21 mouse cellular contexts compared by ENCODE assay signal in the genomic region with DNA sequence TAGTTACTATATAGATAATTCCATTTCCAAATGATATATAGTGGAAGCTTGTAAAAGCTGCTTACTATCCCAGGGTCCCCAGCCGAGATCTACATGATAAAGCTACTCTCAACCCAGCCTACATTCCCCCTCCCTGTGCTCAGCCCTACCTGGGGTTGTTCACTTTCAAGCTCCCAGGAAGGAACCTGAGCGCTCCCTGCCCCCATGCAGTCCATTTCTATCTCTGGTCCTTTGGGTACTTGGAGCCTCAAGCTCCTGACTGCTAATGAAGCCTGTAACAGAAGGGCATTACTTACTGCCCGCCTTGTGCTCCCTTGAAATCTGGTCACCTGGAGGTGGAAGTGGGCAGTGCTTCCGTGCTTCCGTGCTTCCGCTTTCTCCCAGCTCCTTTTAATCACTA. TPM values are rescaled to one million over a fixed set of nuclear protein-coding genes. Genes with fewer than 3 reads are reported as not detected.
A peak's percentile ranks its signal among the peaks of the same experiment; 100 is the strongest.
DNase-seq lines count a peak whose midpoint lies in the region; ATAC-seq and TF ChIP-seq lines count a peak whose summit lies in the region.
"Had no signal": no experiment of that assay in that cellular context is flagged by ENCODE, and none has a peak within 500 bp of the region (broad histone marks: within the 10 kb centered on the region; RNA-seq: fewer than 3 reads in every experiment).

No protein-coding gene starts in this region.

- no peak overlapping the region for H3K4me3 ChIP-seq in kidney, embryonic 15.5 days (replicated peaks)
- no peak overlapping the region for H3K4me3 ChIP-seq in lung, postnatal 0 days (ENCODE audit: low read depth, low read length)
- no peak overlapping the region for H3K4me3 ChIP-seq in intestine, postnatal 0 days (ENCODE audit: low read depth, low read length)
- H3K4me3 ChIP-seq: gastrocnemius, adult 2 months; heart, embryonic 12.5 days; hindbrain, embryonic 13.5 days; limb, embryonic 15.5 days; midbrain, embryonic 12.5 days had no signal

- H3K27ac ChIP-seq in kidney, embryonic 15.5 days: peak overlapping the region; percentile 84
- peak overlapping the region; percentile 80 for H3K27ac ChIP-seq in lung, postnatal 0 days (ENCODE audit: low read length)
- H3K27ac ChIP-seq in intestine, postnatal 0 days (ENCODE audit: low read depth, low read length): 0 out of 2 replicates have a peak overlapping the region, but pooled peaks have one; percentile 74
- H3K27ac ChIP-seq: gastrocnemius, adult 2 months; hindbrain, embryonic 13.5 days; midbrain, embryonic 12.5 days had no signal

- WGBS in kidney, embryonic 15.5 days: 49% methylated on average over 6 of the region's 6 CpGs
- 52% methylated on average over 6 of the region's 6 CpGs for WGBS in lung, postnatal 0 days
- WGBS in intestine, postnatal 0 days: 51% methylated on average over 6 of the region's 6 CpGs

- peak; percentile 39; the same call in 1 of the 2 replicates for TF ChIP-seq CTCF in lung, postnatal 0 days (IDR thresholded peaks at IDR 0.05)
- TF ChIP-seq CTCF in intestine, postnatal 0 days (IDR thresholded peaks at IDR 0.05; ENCODE audit: low read depth): peak; percentile 47

- DNase-seq in kidney, postnatal 36 days: no peak
- no peak for DNase-seq in lung, postnatal 0 days (ENCODE audit: low spot score)
- DNase-seq in lung, postnatal 25 days (ENCODE audit: low spot score): no peak
- DNase-seq in thymus, postnatal 36 days: no peak
- DNase-seq in cerebellum, postnatal 4 days (ENCODE audit: low spot score in 2 of 2): no peak
- DNase-seq: adrenal gland, postnatal 36 days; cerebellum, adult 11-12 months; cerebellum, postnatal 14 days; embryo, embryonic 11 days; gastrocnemius, adult 2 months; heart, postnatal 14 days; retina, postnatal 1 day; right cerebral cortex, postnatal 4 days; thymus, postnatal 4 days had no signal

- H3K9me3 ChIP-seq in kidney, embryonic 15.5 days (replicated peaks): no peaks in the 10 kb centered on the region
- no peaks in the 10 kb centered on the region for H3K9me3 ChIP-seq in lung, postnatal 0 days (ENCODE audit: low read length)
- H3K9me3 ChIP-seq in intestine, postnatal 0 days (ENCODE audit: control insufficient read depth): no peaks in the 10 kb centered on the region
- H3K9me3 ChIP-seq: G1E; heart, embryonic 12.5 days; hindbrain, embryonic 13.5 days; limb, embryonic 15.5 days; midbrain, embryonic 12.5 days had no signal

- peaks cover 81% of the 10 kb centered on the region for H3K4me1 ChIP-seq in kidney, embryonic 15.5 days
- H3K4me1 ChIP-seq in lung, postnatal 0 days (ENCODE audit: insufficient read depth, low read depth, low read length): peaks cover 18% of the 10 kb centered on the region; the same call in 1 of the 2 replicates
- H3K4me1 ChIP-seq in intestine, postnatal 0 days (replicated peaks; ENCODE audit: control insufficient read depth, insufficient read depth, low read length): peaks cover 24% of the 10 kb centered on the region; the same call in 1 of the 2 replicates

- no peaks in the 10 kb centered on the region for H3K27me3 ChIP-seq in kidney, embryonic 15.5 days
- H3K27me3 ChIP-seq in lung, postnatal 0 days (replicated peaks; ENCODE audit: insufficient read depth, low read length): no peaks in the 10 kb centered on the region
- H3K27me3 ChIP-seq in intestine, postnatal 0 days (replicated peaks; ENCODE audit: control insufficient read depth, insufficient read depth, low read length): no peaks in the 10 kb centered on the region
- H3K27me3 ChIP-seq: heart, embryonic 12.5 days; hindbrain, embryonic 13.5 days; limb, embryonic 15.5 days had no signal

- ATAC-seq in kidney, embryonic 15.5 days (replicated peaks; ENCODE audit: low FRiP score): no peak
- ATAC-seq in lung, postnatal 0 days: no peak
- ATAC-seq in intestine, postnatal 0 days: no peak

- no peak overlapping the region for H3K4me2 ChIP-seq in kidney, embryonic 15.5 days
- H3K4me2 ChIP-seq in lung, postnatal 0 days (replicated peaks; ENCODE audit: low read depth, low read length): no peak overlapping the region
- no peak overlapping the region for H3K4me2 ChIP-seq in intestine, postnatal 0 days (replicated peaks; ENCODE audit: low read depth)
- H3K4me2 ChIP-seq: heart, embryonic 12.5 days; hindbrain, embryonic 13.5 days; limb, embryonic 15.5 days; midbrain, embryonic 12.5 days had no signal

- H3K9ac ChIP-seq in kidney, embryonic 15.5 days: no peak overlapping the region
- no peak overlapping the region for H3K9ac ChIP-seq in lung, postnatal 0 days (replicated peaks; ENCODE audit: low read depth)
- H3K9ac ChIP-seq in intestine, postnatal 0 days (ENCODE audit: low read depth, low read length): no peak overlapping the region
- H3K9ac ChIP-seq: heart, embryonic 12.5 days; hindbrain, embryonic 13.5 days; limb, embryonic 15.5 days; midbrain, embryonic 12.5 days had no signal

- no peak for TF ChIP-seq EP300 in lung, postnatal 0 days (IDR thresholded peaks at IDR 0.05)

- no peaks in the 10 kb centered on the region for H3K36me3 ChIP-seq in kidney, embryonic 15.5 days
- H3K36me3 ChIP-seq in lung, postnatal 0 days (ENCODE audit: insufficient read depth, low read length): no peaks in the 10 kb centered on the region
- no peaks in the 10 kb centered on the region for H3K36me3 ChIP-seq in intestine, postnatal 0 days (ENCODE audit: control insufficient read depth, insufficient read depth)
- H3K36me3 ChIP-seq: G1E; heart, embryonic 12.5 days; hindbrain, embryonic 13.5 days; limb, embryonic 15.5 days; midbrain, embryonic 12.5 days had no signal

RNA-seq across cellular contexts. Expression of a gene that starts 15.2 kb away (rescaled TPM):
- 80.8 and 81.7 TPM in 2 replicates for polyA plus RNA-seq in kidney, embryonic 15.5 days (2015; fragmentation: Nextera tagmentation; extraction: Ambion mirVana)
- polyA plus RNA-seq in lung, postnatal 0 days (2015; fragmentation: Nextera tagmentation; extraction: Ambion mirVana): 88.2 and 106 TPM in 2 replicates
- 82.1 and 88.1 TPM in 2 replicates for polyA plus RNA-seq in intestine, postnatal 0 days (2015; fragmentation: Nextera tagmentation; extraction: Ambion mirVana)
- polyA plus RNA-seq: G1E had no signal

RNA-seq across cellular contexts. Expression of a gene that starts 45.1 kb away (rescaled TPM):
- 9.9 and 11.7 TPM in 2 replicates for polyA plus RNA-seq in kidney, embryonic 15.5 days (2015; fragmentation: Nextera tagmentation; extraction: Ambion mirVana)
- polyA plus RNA-seq in lung, postnatal 0 days (2015; fragmentation: Nextera tagmentation; extraction: Ambion mirVana): 8.0 and 9.0 TPM in 2 replicates
- 8.8 and 9.2 TPM in 2 replicates for polyA plus RNA-seq in intestine, postnatal 0 days (2015; fragmentation: Nextera tagmentation; extraction: Ambion mirVana)
